Mouse (Mus musculus): Measurements from ENCODE around the gene Ech1.

The Ech1 gene

DNA sequence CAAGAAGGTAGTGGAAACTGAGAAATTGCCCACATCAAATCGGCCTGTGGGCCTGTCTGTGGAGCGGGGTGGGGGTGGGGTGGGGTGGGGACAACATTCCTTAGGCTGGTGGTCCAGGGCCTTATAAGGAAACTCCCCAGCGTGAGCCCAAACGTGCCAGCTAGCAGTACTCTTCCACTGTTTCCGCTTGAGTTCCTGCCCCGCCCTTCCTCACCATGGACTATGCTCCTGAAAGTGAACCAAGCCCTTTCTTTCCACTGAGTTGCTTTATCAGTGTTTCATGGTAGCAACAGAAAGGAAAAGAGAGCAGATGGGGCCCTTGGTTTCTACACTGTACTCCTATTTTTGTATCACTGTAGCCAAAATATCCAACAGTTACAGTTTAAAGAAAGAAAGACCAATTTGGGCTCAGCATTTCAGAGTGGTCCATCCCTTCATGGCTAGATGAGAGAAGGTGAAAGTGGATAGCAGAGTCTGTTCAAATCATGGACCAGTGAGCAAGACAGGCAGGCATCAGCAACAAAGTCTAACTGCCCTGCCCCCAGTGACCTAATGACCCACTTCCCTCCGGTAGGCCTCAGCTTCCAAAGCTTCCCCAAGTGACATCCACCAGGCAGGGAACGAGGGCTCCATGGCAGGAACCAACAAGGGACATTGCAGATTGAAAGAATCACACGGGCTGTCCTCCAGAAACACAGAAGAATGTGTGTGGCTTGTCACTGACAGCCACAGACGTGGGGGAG is 22.0 kb upstream of the Ech1 start:
- no peak for DNase-seq (ENCODE audit: low read depth)

DNA sequence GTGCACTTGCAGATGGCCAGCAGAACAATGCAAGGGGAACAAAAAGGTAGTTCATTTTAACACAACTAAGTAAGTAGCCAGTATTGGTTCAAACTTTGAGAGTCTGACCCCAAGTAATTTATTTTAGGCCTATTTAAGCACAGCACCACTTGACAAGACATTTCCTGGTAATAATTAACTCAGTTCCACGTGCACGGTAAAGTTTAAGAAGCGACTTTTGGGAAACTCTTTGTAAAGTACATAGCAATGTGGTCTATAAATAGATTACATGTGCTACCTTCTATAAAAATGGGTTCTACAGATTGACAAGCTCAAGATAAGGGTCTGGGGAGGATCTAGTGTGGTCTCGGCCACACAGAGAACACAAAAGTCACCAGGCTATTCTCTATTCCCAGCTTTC is 21.3 kb upstream of the Ech1 start:
- DNase-seq (ENCODE audit: low read depth): no peak

DNA sequence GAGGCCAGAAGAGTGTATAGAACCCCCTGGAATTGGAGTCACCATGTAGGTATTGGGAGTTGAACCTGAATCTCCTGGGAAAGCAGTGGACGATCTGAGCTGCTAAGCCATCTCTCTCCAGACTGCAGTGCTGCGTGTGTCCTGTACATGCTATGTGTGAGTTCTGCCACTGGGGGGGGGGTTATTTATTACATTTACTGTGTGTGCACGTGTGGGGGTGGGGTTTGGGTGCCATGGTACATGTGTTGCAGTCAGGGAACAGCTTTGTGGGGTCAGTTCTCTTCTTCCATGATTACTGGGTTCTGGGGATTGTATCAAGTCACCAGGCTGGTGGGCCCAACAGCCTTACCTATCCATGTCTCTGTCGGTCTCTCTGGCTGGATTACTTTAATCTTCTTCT is 18.1 kb upstream of the Ech1 start:
- DNase-seq (ENCODE audit: low read depth): no peak

DNA sequence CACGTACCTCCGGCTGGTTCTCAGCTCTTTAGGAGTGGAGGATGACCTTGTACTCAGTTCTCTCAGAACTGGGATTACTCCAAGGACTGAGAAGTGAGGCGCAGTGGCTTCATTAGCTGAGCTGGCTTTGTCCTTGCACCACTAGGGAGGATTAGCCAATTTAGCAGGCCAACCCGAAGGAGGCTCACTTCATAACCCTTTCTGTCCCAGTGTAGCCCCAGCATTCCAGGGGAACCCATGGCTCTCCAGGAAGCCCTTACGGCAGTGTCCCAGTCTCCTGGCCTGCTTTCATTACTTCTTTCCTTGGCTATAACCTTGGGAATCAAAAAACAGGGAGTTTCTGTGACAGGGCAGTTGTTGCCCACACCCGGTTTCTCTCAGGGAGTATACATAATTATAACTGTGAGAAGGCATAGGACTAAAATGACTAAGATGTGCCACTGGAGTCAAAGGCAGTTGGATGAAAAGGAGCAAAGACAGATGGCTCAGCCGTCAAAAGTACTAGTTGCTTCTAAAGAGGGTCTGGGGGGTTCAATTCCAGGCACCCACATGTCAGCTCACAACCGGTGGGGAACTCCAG is 17.3 kb upstream of the Ech1 start:
- no peak for DNase-seq (ENCODE audit: low read depth)

GRCm38 (mm10) chr7:28808221-28808941 is 16.6 kb upstream of the Ech1 start, which contains the start of gene Hnrnpl:
Gene Hnrnpl, plus strand, starts transcription at chr7:28808541.
- DNase-seq (ENCODE audit: low read depth): no peak

GRCm38 (mm10) chr7:28808957-28809393 is 16.0 kb upstream of the Ech1 start:
- peak; percentile 81 for DNase-seq (ENCODE audit: low read depth)

DNA sequence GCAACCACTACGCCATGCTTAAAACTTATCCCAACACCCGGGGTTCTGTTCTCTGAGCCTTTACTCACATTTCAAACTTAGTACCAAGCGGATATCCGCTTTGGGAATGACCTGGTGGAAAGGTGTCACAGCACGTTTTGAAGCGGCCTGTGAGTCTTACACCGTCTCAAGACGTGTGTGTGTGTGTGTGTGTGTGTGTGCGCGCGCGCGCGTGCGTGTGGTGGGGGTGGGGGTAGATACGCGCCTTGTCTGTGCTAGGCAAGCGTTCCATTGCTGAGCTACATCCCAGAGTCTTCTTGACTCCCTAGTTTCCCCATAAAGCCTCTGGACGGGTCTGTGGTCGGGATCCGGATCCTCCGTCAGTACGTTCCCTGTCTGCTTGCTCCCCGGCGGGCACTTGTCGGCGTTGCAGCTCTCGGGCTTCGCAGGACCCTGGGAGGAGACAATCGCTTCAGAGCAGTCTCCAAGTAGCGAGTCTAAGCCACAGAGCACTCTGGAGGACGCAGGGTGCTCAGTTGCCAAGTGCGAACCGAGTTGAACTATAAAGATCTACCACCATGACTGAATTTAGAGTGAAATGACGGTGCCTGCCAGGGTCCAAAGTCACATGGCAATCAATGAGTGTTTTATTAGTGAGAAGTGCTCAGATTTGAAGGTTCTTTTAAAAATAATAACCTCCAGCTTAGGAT is 15.5 kb upstream of the Ech1 start:
- no peak for DNase-seq (ENCODE audit: low read depth)

DNA sequence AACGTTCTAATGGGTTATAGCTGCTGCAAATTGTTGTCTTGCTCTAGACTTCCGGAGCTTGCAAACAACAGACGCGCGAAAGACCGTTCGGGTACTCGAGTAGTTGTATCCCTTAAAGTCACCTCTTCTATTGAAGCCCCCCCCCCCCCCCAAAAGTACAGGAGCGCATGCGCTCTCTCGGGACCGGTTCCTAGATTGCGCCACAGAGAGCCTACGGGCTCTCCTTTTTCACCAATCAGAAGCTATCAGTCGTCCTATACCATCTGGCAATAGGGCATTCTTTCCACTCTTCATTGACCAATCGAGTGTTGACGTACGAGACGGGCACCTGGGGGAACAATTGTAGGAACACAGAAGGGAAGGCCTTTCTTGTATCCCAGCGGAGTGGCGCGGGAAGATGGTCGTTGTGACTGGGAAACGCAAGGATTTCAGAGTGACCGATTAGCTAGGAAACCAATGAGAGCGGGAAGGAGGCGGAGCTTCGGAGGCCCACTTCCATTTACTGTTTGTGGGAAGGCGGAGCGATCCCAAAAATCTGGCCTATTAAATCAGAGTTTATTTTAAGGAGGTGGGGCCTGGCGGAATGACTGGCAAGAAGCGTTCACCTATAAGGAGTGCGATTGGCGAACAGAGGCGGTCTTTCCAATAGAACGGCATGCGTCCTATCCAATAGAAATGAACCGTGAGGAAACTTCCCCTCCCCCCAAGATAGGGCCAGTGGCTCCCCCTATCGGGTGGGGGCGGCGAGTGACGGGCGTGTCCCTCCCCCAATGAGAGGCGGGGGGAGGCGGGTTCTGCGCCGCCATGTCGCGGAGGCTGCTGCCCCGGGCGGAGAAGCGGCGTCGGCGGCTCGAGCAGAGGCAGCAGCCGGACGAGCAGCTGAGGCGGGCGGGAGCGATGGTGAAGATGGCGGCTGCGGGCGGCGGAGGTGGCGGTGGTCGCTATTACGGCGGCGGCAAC is 14.6 kb upstream of the Ech1 start:
- peak; percentile 98 for DNase-seq (ENCODE audit: low read depth)

GRCm38 (mm10) chr7:28811228-28811627 is 13.8 kb upstream of the Ech1 start:
- peak; percentile 90 for DNase-seq (ENCODE audit: low read depth)

GRCm38 (mm10) chr7:28811640-28812275 is 13.3 kb upstream of the Ech1 start:
- no peak for DNase-seq (ENCODE audit: low read depth)

DNA sequence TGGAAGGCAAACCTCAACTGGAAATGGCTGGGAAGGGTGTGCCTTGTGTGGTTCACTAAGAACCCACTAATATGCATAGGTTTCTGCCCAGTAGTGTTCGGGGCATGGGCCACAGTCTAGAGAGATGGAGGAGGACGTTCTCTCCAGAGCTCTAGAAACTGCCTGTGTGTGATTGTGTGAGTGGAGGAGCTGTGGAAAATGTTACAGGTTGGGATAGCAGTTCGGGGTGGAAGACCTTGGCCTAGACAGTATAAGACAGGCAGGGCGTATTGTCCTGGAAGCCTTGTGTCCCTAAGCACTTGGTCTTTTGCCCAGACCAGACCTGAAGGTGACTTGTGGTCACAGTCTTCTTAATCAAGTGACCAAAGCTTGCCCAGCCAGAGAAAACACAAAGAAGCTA is 12.6 kb upstream of the Ech1 start:
- no peak for DNase-seq (ENCODE audit: low read depth)

DNA sequence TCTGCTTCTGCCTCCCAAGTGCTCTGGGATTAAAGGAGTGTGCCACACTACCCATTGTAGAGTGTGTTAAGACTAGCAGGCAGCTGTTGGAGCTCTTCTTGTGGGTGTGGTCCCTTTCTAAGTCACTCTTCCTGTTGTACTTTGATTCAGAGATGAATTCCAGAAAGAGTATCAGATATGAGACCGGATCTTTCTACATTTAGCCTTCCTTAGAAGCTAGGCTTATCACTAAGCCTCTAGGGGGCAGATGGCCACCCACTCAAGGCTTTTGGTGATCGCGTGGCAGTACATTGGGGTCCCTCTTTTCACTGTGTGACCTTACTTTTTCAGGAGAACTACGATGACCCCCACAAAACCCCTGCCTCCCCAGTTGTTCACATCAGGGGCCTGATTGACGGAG is 12.1 kb upstream of the Ech1 start:
- DNase-seq (ENCODE audit: low read depth): no peak

- DNase-seq (ENCODE audit: low read depth): no peak
Observed at GRCm38 (mm10) chr7:28814306-28815034, 10.5 kb upstream of the Ech1 start.

DNA sequence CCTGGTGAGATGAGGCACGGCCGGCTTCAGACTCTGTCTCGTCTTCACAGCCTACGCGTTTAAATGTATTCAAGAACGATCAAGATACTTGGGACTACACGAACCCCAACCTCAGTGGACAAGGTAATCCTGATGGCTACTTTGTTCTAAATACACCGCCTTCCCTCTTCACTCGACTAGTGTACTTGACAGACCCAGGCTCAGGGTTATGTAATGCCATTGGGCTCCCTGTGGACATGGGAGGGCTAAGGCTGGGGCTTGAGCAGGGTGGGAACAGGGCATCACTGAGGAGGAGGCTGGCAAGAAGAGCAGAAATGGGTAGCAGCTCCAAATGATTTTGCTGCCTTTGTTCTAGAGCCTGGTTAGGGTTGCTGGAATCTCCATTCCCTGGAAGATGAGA is 9.8 kb upstream of the Ech1 start:
- no peak for DNase-seq (ENCODE audit: low read depth)

DNA sequence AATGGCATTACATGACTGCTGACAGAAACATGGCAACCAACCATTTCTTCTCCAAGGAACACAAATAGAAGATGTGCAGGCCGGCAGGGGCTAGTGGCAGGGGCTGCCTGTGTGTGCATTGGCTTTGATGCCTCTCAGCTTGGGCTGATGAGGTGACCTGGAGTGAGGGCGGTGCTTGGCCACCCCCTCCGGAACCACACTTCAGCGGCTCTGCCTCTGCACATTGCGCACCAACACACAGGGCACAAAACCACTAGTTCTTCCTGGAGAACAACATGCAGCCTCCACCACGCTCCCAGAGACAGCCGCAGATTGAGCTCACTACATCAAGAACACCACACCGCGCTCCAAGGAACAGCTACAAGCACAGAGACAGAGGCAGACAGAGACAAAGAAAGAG is 8.8 kb upstream of the Ech1 start:
- no peak for DNase-seq (ENCODE audit: low read depth)

DNA sequence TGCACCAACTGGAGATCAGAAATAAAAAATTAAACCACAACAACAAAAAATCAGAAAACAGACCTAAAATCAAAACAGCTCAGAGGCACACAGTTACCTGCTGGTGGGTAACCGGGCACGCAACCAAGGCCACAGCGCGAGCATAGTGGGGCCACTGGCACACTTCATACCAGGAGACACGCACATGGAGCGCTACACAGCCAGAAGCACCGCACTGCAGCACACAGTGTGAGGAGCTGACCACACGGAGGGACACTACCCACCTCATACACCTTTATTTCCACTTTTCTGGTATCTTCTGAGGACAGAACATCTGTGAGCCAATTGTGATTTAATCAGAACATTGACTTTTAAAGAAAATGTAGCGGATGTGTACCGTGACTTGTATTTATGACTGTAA is 8.1 kb upstream of the Ech1 start:
- no peak for DNase-seq (ENCODE audit: low read depth)

GRCm38 (mm10) chr7:28817524-28817923 is 7.5 kb upstream of the Ech1 start:
- no peak for DNase-seq (ENCODE audit: low read depth)

DNA sequence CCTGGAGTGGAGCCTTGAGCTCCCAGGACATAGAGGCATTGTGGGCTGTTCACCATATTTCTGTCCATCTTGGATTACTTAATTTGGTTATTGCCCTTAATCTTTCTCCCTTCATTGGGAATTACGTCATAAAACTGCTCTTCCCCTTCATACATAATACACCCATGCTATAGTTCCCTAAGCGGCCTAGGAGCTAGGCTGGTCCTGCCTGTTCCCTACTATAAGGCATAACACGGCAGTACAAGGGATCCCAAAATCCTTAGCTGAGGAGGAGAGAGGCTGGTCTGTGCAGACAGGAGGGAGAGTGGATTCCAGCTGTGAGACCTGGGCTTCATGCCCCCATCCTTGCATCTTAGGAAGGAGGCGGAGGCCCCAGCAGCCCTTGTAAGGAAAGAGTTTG is 7.1 kb upstream of the Ech1 start:
- no peak for DNase-seq (ENCODE audit: low read depth)

GRCm38 (mm10) chr7:28818436-28818835 is 6.6 kb upstream of the Ech1 start:
- no peak for DNase-seq (ENCODE audit: low read depth)

DNA sequence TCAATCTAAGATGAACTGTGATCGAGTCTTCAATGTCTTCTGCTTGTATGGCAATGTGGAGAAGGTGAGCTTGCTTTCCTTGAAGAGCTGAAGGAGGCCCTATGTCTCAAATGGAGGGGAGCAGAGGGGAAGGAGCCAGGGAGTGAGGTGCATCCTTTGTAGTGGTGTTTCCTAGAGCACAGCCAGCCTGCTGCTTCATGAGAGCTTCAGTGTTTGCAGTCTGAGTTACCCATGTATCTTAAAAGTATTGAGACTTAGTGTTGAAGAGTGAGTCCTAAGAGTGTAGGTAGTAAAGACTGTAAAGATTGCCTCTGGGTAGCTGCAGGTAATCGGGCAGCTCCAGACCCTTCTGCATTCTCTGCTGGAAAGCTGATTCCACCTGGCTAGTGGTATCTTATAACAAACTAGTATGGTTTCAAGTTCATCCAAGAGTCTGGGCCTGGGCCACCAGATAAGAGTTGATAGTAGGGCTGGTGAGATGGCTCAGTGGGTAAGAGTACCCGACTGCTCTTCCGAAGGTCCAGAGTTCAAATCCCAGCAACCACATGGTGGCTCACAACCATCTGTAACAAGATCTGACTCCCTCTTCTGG is 6.1 kb upstream of the Ech1 start:
- DNase-seq (ENCODE audit: low read depth): no peak
